ENCODE assay signal across 8 mouse cellular contexts in genomic region chr8:75093399-75094156, GRCm38 (mm10). TPM values are rescaled to one million over a fixed set of nuclear protein-coding genes. Genes with fewer than 3 reads are reported as not detected.
DNase-seq lines count a peak whose midpoint lies in the region; ATAC-seq lines count a peak whose summit lies in the region.

Gene Hmox1 (plus strand): TSS chr8:75093621.

- peaks cover 30% of the 10 kb centered on the region for H3K4me1 ChIP-seq in embryonic facial prominence, embryonic 13.5 days
- peaks cover 26% of the 10 kb centered on the region for H3K4me1 ChIP-seq in limb, embryonic 10.5 days
- peaks cover 14% of the 10 kb centered on the region for H3K4me1 ChIP-seq in midbrain, embryonic 12.5 days

- H3K4me3 ChIP-seq in embryonic facial prominence, embryonic 13.5 days = peak within 1 kb of the TSS; percentile 65
- peak within 1 kb of the TSS; percentile 68 for H3K4me3 ChIP-seq in limb, embryonic 10.5 days
- H3K4me3 ChIP-seq in midbrain, embryonic 12.5 days = peak within 1 kb of the TSS; percentile 58

- ATAC-seq in embryonic facial prominence, embryonic 13.5 days (ENCODE audit: insufficient number of reproducible peaks, insufficient read depth, low FRiP score, low TSS enrichment, low read depth) = peak; percentile 84
- peak; percentile 93 for ATAC-seq in midbrain, embryonic 12.5 days (ENCODE audit: low FRiP score, low read depth)

- DNase-seq in 3134 (ENCODE audit: extremely low read depth, insufficient read length, low spot score) = peak; percentile 96
- DNase-seq in adrenal gland, postnatal 25 days = peak; percentile 94
- DNase-seq in heart, adult 11 months = peak; percentile 100
- DNase-seq in kidney, adult 18-20 months = peak; percentile 95
- DNase-seq in limb, embryonic 10.5 days (ENCODE audit: low spot score) = peak; percentile 96
- DNase-seq in skeletal muscle tissue, adult 2 months (ENCODE audit: low read depth, low spot score) = peak; percentile 94

- H3K4me2 ChIP-seq in embryonic facial prominence, embryonic 13.5 days = peak within 1 kb of the TSS; percentile 78
- peak within 1 kb of the TSS; percentile 90 for H3K4me2 ChIP-seq in midbrain, embryonic 12.5 days (replicated peaks)

- peaks cover 25% of the 10 kb centered on the region for H3K36me3 ChIP-seq in embryonic facial prominence, embryonic 13.5 days
- peaks cover 23% of the 10 kb centered on the region for H3K36me3 ChIP-seq in limb, embryonic 10.5 days
- H3K36me3 ChIP-seq in midbrain, embryonic 12.5 days = no peaks in the 10 kb centered on the region

- H3K9me3 ChIP-seq in embryonic facial prominence, embryonic 13.5 days = no peaks in the 10 kb centered on the region
- no peaks in the 10 kb centered on the region for H3K9me3 ChIP-seq in limb, embryonic 10.5 days (replicated peaks)
- H3K9me3 ChIP-seq in midbrain, embryonic 12.5 days = no peaks in the 10 kb centered on the region

- WGBS in embryonic facial prominence, embryonic 13.5 days = under 1% methylated on average over 36 of the region's 36 CpGs
- WGBS in limb, embryonic 10.5 days = 2% methylated on average over 36 of the region's 36 CpGs
- 1% methylated on average over 36 of the region's 36 CpGs for WGBS in midbrain, embryonic 12.5 days

- peak within 1 kb of the TSS; percentile 79 for H3K9ac ChIP-seq in embryonic facial prominence, embryonic 13.5 days
- peak within 1 kb of the TSS; percentile 73 for H3K9ac ChIP-seq in midbrain, embryonic 12.5 days (replicated peaks)

- H3K27me3 ChIP-seq in embryonic facial prominence, embryonic 13.5 days = no peaks in the 10 kb centered on the region
- no peaks in the 10 kb centered on the region for H3K27me3 ChIP-seq in limb, embryonic 10.5 days (ENCODE audit: low read depth, poor library complexity, severe bottlenecking)
- H3K27me3 ChIP-seq in midbrain, embryonic 12.5 days = peaks cover 9% of the 10 kb centered on the region

- H3K27ac ChIP-seq in embryonic facial prominence, embryonic 13.5 days = no peak within 1 kb of the TSS; the same call in 1 of the 2 replicates
- peak within 1 kb of the TSS; percentile 86 for H3K27ac ChIP-seq in limb, embryonic 10.5 days
- no peak within 1 kb of the TSS; the same call in 1 of the 2 replicates for H3K27ac ChIP-seq in midbrain, embryonic 12.5 days (replicated peaks)

RNA-seq across cellular contexts. Expression of gene Hmox1, which starts in this region (rescaled TPM):
- total RNA-seq in adrenal gland, postnatal 25 days (2021) = 26.3 and 44.3 TPM in 2 replicates
- polyA plus RNA-seq in embryonic facial prominence, embryonic 13.5 days (2015; fragmentation: Nextera tagmentation; extraction: Ambion mirVana) = 24.0 and 29.0 TPM in 2 replicates
- polyA plus RNA-seq in limb, embryonic 10.5 days (2016; fragmentation: Nextera tagmentation; extraction: Ambion mirVana) = 18.5 and 22.9 TPM in 2 replicates
- polyA plus RNA-seq in midbrain, embryonic 12.5 days (2016; fragmentation: Nextera tagmentation; extraction: Ambion mirVana) = 14.9 and 15.5 TPM in 2 replicates
